Mouse (Mus musculus) kidney, postnatal 25 days (tissue): ENCODE results near the gene Cdk15.

Experiments
- DNase-seq, 2 experiments: peaks; one replicate each; pipeline ENCODE4 v3.0.0; 2021; ENCODE audit warnings: mixed read lengths in 2 of 2

The Cdk15 gene

DNA sequence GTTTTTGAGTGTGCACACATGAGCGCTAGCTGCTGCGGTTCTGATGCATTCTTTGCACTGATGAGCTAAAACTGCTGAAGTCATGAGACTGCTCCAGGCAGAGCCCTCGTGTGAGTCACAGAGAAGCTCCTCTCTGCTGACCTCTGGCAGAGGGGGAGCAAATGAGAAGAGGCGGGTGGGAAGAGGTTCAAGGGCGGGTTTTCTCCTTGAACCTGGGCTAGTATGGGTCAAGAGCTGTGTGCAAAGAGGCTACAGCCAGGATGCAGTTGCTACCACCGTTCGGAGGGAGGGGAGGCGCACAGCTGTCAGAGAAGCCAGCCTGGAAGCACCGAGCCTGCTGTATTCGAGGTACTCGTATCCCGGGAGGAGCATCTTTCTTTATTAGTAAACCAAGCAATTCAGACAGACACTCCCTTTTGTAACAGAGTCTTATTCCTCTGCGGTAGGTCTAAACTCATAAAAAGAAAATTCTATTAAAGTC is at the start of gene Cdk15:
Gene Cdk15 (plus strand): TSS at position 156 of the 481 bp plus-strand sequence.
- peak; percentile 12 to 40 for DNase-seq

DNA sequence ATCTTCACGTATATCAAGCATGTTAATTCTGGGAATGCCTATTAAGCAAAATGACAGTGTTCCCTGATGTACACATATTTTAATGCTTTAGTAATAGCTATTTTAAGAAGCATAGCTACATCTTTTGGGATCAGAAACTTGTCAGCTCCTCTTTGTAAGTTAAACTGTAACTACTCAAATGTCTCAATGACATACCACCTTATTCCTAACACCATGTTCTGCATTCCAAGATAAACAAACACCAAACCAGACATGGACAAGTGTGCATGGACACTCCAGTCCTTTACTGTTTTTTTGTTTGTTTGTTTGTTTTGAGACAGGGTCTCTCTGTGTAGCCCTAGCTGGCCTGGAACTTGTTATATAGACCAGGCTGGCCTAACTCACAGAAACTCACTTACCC is 48.4 kb upstream of the Cdk15 start:
- no peak for DNase-seq

DNA sequence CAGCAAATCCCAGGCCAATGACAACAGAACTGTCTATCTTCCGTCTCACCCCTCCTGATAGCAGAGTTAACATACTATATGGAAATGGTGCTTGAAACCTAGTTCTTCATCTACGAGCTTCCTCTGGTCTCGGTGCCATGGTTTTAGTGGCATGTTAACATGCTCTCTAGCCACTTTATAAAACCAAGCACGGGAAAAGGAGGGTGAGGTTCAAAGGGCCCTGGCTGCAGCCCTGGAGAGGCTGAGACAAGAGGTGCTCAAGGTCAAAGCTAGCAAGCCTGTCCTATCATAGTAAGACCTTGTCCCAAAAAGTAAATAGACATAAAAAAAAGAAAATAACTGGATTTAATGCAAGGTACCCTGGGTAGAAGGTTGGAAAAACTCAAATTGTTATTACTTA is 45.1 kb upstream of the Cdk15 start:
- DNase-seq: peak; percentile 52 to 78

DNA sequence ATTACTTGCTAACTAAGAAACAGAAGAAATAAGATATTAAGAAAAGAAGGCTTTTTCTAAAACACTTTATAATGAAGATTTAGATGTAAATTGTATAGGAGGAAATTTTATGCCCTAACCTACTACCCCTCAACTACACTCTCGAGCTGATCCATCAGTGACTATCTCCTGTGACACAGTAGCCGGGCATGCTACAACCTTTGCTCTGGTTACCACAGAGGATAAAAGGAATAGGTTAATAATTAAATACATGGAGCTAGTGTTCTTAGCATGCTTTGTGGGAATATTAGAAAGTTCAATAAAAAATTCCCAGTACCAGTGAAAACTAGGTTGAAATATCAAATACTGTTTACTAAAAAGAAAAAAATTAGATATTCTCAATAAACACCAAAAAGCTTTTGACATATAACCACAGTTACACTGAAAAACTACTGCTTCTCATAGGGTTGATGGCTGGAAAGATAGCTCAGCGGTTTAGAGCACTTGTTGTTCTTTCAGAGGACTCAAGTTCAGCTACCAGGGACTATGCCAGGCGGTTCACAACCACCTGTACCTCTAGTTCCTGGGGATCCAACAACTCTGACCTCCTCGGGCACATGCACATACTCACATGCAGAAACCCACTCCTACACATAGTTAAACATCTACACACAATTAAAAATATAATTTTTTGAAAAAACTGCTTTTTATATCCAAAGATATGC is 44.5 kb upstream of the Cdk15 start:
- DNase-seq: peak; percentile 50 to 78

DNA sequence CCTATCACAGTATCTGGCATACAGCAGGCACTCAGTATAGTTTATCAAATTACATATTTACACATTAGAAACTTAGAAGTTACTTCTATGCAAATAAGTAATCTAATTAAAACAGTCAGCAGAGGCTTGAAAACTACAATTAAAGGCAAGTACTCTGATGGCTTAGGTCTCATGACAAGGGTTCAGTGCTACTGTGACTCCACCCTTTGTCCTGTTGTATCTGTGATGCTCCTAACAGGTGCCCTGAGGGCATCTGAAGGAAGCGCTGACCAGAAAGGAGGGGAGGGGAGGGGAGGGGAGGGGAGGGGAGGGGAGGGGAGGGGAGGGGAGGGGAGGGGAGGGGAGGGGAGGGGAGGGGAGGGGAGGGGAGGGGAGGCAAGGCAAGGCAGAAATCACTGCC is 43.8 kb upstream of the Cdk15 start:
- DNase-seq: no peak

DNA sequence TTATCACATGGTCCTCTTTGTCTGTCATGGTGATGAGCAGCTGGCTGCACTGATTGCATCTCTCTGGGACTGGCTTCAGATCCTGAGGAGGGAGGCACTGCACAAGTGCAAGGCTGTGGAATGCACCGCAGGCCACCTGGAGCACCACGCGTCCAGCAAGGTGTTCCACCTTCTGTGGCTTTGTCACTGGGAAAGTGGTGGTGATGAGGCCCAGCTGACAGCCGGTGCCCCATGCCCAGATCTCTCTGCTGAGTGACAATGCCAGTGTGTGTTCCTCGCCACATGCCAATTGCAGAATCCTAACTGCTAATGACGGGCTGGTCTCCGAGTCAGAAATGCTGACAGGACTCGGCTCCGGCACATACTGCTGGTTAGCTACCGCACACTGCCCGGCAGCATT is 41.3 kb upstream of the Cdk15 start:
- DNase-seq: no peak

DNA sequence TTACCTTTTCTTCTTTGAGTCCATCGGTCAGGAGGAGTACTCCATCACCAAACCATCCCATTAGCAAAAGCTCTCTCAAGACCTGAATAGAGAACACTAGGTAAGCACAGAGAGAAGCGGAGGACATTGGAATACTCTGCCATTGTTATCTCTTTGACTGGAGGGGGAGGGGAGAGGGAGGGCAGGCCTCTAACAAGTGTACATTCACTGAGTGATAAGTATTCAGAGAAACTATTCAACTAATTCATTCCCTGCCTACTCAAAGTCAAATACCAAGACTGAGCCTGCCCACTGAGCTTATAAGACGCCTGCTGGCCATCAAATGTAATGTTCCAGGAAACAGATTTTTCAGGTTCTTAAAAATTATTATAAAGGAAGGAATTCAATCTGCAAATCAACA is 36.3 kb upstream of the Cdk15 start:
- DNase-seq: no peak

DNA sequence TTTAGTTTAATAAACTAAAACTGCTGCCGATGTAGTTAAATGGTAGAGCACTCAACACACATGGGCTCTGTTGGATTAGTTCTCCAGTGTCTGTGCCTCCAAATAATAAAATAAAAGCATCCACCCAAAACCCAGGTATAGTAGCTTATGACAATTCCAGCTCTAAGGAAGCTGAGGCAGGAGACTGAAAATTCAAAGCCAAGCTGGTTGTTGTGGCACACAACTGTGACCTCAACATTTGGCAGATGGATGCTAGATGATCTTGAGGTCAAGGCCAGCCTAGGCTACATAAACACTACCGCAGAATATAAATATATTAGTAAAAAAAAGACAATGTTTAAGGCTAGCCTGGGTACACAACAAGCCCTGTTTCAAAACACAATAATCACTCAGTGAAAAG is 35.1 kb upstream of the Cdk15 start:
- DNase-seq: no peak

DNA sequence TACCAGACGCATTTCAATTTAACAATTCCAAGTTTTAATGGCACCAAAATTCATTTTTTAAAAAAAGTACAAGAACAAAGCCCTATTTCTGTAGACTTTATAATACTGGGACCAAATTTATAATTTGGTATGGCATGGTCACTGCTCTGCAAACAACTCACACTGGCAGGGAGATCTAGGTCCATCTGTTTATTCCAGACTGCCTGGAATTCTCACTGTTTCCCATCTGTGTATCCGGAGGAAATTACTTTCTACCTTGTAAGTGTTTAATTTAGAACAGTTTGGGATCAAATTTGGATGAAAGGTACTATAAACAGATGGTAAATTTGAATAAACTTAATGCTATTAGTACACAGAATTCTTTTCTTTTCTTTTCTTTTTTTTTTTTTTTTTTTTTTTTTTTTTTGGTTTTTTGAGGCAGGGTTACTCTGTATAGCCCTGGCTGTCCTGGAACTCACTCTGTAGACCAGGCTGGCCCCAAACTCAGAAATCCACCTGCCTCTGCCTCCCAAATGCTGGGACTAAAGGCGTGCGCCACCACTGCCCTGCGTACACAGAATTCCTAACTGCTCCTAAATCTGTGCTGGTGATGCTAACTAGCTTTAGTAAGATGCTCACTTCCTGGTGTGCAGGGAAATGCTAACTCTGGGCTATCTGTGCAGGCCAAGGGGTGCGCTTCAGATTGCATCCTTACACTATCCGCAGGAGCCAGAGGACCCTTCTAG is 34.4 kb upstream of the Cdk15 start:
- DNase-seq: no peak

DNA sequence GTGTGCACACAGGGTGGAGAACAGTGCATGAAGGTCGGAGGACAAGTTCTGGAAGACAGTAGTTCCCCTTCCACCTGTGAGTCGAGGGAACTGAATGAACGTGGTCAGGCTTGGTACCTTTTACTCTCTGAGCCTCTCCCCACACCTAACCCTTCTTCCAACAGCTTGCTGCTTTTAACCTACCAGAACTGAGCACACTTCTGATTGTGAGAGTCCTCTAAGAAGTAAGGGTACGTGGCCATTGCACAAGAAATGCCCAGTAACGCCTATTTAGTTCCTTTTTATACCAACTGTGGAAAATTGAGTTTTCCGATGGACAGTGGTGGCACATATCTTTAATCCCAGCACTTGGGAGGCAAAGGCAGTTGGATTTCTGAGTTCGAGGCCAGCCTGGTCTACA is 28.2 kb upstream of the Cdk15 start:
- DNase-seq: no peak

DNA sequence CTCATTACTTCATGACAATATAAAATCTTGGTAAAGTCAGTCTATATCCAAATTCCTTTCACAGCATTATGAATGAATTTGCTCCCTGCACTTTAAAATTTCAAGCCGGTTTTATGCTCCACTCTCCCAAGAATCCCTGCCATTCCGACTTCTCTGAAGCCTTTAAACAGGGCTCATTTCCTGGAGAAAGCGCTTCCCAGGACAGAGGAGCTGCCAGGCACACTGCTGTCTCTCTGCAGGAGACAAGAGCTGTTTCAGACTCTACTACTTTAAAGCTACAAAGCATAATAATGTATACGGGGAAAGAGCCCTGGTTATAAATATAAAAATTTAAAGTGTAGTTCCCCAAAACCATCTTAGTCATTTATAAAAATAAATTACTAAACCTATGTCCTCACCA is 27.5 kb upstream of the Cdk15 start:
- DNase-seq: no peak

DNA sequence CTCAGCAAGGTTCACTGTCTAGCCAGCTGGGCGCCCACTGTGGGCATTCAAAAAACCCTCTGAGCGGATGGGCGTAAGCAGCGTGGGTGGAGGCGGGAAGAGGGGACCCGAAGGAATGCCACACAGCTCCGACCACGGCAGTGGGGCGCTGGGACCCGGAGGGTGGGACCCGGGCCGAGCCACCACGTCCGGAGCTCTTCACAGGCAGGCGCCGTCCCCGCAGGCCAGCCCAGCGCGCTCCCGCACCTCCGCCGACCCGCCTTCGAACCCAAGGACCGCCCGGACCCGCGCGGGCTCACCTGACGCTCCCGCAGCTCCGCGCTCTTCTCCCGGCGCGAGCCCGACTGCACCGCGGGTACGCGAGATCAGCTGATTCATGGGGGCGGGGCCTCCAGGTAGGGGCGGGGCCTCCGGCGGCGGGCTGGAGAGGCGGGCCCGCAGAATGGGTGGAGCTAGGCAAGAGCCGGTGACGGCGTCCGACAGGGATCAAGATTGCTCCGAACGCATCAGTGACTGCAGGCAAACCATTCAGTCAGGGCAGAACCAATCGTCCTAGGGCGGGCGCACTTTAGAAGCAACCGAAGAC is 19.8 kb upstream of the Cdk15 start, which contains the start of gene Als2:
Gene Als2 (minus strand): TSS at position 376 of the 586 bp plus-strand sequence.
- peak; percentile 98 to 99 for DNase-seq

DNA sequence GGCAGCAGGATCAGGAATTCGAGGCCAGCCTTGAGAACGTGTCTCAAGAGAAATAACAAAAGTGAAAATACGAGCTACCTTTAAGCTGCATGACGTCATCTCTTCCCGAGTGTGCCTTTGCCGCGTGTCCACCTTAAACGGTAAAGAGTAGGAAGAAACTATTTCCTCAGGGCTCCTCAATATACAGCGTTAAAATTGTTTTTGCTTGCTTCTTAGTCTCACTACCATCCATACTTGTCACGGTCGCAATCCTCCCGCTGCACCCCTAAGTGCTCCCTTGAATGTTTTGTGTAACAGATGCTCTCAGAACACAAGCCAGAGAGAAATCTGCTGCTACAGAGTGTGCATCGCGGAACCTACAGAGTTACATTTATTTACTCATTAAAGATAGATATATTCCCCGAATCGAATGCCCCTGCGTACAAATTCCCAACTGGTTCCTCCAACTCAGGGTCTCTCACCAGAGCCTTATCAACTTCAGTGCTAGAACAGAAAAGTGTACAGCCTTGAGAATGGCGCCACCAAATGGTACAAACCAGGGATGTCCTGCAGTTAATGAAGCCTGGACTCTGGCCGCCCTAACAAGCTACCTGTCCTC is 19.0 kb upstream of the Cdk15 start:
- peak; percentile 82 to 88 for DNase-seq

DNA sequence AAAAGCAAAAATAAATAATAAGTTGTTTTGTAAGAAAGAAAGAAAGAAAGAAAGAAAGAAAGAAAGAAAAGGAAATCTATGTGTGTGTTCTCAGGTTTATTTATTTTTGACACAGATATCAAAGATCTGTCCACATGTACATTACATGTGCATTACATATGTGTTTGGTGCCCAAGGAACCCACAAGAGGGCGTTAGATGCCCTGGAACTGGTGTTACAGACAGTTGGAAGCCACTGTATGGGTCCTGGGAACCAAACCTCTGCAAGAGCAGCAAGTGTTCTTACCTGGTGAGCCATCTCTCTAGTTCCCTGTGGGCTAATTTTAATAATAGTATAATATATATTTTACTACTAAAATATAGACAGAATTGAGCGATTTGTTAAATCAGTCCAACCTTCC is 12.9 kb upstream of the Cdk15 start:
- no peak for DNase-seq

DNA sequence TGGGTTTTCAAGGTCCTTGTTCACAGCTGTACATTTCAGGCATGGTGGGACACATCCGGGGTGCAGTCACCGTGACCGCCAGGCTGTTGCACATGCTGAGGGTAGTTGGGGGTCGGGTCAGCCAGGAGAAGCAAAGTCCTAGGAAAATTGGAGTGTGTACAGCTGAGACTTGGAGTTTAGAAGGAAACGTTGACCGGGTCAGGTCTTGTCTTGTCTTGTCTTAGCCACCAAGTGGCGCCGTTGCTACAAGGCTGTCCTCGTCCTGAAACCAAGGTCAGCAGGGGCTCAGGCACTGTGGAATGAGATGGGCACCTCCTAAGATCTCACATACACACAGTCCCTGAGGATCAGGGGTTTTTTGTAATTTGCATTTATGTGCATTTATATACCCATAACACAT is 9.1 kb upstream of the Cdk15 start:
- DNase-seq: peak; percentile 62 to 70

DNA sequence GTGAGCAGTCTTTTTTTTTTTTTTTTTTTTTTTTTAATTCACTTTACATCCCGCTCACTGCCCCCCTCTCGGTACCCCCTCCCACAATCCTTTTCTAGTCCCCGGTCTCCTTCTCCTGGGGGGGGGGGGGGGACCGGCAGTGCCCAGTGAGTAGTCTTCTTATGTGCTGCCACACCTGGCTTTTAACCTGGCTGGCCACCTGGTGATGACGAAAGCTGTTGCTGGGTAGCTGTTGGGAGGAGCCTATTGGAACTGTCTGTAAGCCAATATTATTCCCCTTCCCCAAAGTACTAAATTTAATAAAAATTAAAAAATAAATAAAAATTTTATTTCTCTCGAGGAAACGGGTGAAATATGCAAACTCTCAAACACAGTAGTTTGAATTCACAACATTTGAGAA is 3.9 kb upstream of the Cdk15 start:
- peak; percentile 54 to 62 for DNase-seq

DNA sequence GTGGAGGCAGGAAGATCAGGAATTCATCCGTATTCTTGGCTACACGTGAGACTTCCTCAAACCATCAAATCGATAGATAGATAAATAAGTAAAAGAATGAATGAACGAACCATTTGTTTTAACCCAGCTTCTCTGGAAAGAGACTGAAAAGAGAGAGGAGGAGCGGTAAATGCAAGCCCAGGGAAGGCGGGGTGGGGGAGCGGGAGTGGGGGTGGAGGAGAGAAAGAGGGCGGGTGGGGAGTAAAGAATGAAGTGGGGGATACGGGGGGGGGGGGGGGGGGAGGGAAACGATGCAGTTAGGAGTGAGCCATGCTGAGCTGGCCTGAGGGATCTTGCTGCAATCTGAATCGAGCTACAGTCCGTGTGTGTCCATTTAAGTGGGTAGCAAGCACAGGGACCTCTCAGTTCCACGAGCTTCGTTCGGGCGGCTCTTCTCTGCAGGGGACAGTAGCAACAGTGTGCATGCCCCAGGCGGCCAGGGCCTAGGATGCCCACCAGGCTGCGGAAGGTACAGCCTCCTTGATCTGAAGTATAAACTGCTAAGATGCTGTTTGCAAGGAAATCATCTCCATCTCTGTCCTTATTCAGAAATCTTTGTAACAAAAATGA is 3.3 kb upstream of the Cdk15 start:
- no peak for DNase-seq

DNA sequence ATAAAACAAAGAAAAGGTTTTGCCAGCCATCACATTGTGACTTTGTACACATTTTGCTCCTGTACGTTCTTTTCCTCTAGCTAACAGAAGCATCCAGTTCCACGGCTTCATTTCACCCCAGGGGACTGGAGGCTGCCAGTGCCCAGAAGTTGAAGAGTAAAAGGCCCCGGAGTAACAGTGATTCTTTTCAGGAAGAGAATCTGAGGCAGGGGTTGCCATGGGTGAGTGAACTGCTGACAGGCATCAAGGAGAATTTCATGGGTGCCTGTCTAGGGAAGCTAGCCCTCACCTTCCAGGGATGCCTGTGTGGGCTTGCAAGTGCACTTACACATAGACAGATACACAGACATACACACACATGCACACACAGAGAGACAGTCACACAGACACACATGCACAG is 1.0 kb downstream of the Cdk15 start:
- DNase-seq: no peak

DNA sequence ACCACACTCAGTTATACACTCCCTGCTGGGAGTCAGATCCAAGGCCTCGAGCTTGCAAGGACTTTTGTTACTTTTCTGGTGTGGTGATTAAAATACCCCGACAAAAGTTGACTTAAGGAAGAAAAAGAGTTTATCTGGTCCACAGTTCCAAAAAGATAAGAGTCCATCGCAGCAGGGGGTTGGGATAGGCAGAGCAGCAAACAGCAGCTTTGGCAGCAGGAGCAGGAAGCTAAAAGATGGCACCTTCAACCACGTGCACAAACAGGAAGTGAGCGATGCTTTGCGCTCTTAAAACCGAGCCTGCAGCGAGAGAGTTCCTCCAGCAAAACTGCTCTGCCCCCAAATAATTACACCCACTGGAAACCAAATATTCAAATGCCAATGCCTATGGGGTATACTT is 12.2 kb downstream of the Cdk15 start:
- no peak for DNase-seq

DNA sequence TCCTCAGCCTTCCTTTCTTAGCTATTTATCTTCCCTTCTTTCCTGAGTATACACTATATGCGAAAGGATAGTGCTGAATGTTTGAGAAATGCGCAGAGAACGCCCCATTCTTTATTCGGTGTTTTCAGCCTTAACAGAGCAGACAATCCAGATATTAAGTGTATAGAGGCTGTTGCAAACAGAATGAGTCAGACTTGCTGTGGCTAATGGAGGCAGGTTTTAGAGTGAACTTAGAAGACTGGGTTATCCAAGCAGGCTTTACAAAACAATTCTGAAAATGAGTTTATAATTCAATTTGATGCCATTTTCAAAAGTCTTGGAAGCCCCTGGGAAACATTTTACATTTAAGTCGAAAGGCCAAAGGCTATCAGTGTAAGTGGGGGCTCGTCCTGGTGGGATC is 12.8 kb downstream of the Cdk15 start:
- no peak for DNase-seq

DNA sequence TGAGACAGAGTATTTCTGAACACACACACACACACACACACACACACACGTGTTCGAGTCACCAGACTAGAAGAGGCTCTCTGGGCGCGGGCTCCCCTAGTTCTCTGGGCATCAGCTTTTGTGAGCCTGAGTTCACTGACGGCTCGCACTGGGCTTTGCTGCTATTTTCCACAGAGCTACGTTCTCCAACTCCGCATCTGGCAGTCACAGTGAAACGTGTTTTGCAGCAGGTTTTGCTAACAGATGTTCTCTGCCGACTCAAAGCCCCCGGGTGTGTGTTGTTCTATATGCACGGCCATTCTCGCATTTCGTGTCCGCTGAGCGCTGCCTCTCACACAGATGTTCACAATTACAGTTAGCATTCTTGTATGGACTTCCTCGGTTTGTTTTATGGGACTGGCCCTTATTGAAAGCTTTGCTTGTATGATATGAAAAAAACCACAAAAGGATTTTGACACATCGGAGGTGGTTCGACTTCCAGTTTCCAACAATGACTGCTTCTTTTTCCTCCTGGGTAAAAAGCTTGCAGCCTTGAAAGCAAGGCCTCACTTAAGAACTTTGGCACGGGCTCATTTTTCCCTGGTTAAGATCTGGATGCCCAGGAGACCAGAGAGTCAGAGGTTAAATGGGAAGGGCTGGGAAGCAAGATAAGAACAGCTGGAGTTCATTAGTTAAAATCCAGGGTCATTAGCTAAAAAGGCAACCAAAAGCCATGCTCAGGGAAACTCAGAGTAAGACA is 13.4 kb downstream of the Cdk15 start:
- DNase-seq: peak in 1 of 2 experiments; percentile 26

DNA sequence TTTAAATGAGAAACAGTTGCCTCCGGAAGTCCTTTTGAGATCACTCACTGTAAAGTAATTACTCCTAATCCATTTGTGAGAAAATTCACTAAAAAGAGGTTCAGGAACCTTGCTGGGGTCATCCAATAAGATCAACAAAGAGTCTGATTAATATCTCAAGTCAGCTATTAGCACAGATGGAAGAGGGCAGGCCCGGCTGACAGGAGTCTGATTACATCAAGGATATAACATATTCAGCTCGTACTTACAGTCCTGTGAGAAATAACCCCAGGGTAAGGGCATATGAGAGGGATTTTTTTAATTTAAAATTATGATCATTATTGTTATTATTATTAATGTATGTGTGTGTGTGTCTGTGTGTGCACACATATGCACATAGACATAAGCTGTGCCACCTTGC is 15.5 kb downstream of the Cdk15 start:
- no peak for DNase-seq
